Mouse (Mus musculus): ENCODE data around the gene Kcnj3. TPM values are rescaled to one million over a fixed set of nuclear protein-coding genes. Genes with fewer than 3 reads are reported as not detected.
A peak's percentile ranks its signal among the peaks of the same experiment; 100 is the strongest.

The Kcnj3 gene
- polyA plus RNA-seq (2015; fragmentation: Nextera tagmentation; extraction: Ambion mirVana) = 5.6 and 5.8 TPM in 2 replicates

GRCm38 (mm10) chr2:55435721-55436260 lies at the start of gene Kcnj3:
TSS of gene Kcnj3 (plus strand) at chr2:55435970.
- no peaks in the 10 kb centered on the region for H3K9me3 ChIP-seq (replicated peaks)
- ATAC-seq (replicated peaks; ENCODE audit: insufficient number of reproducible peaks, insufficient read depth, low FRiP score, low read depth) = peak; percentile 51; the same call in 1 of the 2 replicates
- peaks cover 26% of the 10 kb centered on the region for H3K4me1 ChIP-seq (replicated peaks)
- under 1% methylated on average over 20 of the region's 20 CpGs for WGBS
- H3K36me3 ChIP-seq = no peaks in the 10 kb centered on the region
- H3K9ac ChIP-seq = peak within 1 kb of the TSS; percentile 58
- H3K4me3 ChIP-seq = peak within 1 kb of the TSS; percentile 61
- H3K27me3 ChIP-seq = peaks cover 19% of the 10 kb centered on the region; the same call in 1 of the 2 replicates
- peak within 1 kb of the TSS; percentile 39 for H3K27ac ChIP-seq
- peak within 1 kb of the TSS; percentile 86 for H3K4me2 ChIP-seq

- no peak for ATAC-seq (replicated peaks; ENCODE audit: insufficient number of reproducible peaks, insufficient read depth, low FRiP score, low read depth)
- WGBS = 85% methylated on average over 3 of the region's 3 CpGs
- H3K27ac ChIP-seq = no peak overlapping the region
- H3K4me1 ChIP-seq (replicated peaks) = no peaks in the 10 kb centered on the region
- H3K4me2 ChIP-seq = no peak overlapping the region
- no peaks in the 10 kb centered on the region for H3K27me3 ChIP-seq
- no peak overlapping the region for H3K9ac ChIP-seq
- no peak overlapping the region for H3K4me3 ChIP-seq
- H3K36me3 ChIP-seq = no peaks in the 10 kb centered on the region
- H3K9me3 ChIP-seq (replicated peaks) = no peaks in the 10 kb centered on the region
Observed at GRCm38 (mm10) chr2:55390330-55390989, 45.3 kb upstream of the Kcnj3 start.

- no peak for ATAC-seq (replicated peaks; ENCODE audit: insufficient number of reproducible peaks, insufficient read depth, low FRiP score, low read depth)
- no peaks in the 10 kb centered on the region for H3K4me1 ChIP-seq (replicated peaks)
- H3K27me3 ChIP-seq = no peaks in the 10 kb centered on the region
- no peak overlapping the region for H3K4me2 ChIP-seq
- no peaks in the 10 kb centered on the region for H3K9me3 ChIP-seq (replicated peaks)
- 67% methylated on average over 1 of the region's 1 CpGs for WGBS
- no peak overlapping the region for H3K4me3 ChIP-seq
- H3K27ac ChIP-seq = no peak overlapping the region
- H3K36me3 ChIP-seq = no peaks in the 10 kb centered on the region
- no peak overlapping the region for H3K9ac ChIP-seq
Observed at GRCm38 (mm10) chr2:55405307-55405706, 30.5 kb upstream of the Kcnj3 start.

GRCm38 (mm10) chr2:55427633-55428032 lies 8.1 kb upstream of the Kcnj3 start:
- 62% methylated on average over 2 of the region's 2 CpGs for WGBS
- ATAC-seq (replicated peaks; ENCODE audit: insufficient number of reproducible peaks, insufficient read depth, low FRiP score, low read depth) = no peak
- peaks cover 5% of the 10 kb centered on the region; the same call in 1 of the 2 replicates for H3K4me1 ChIP-seq (replicated peaks)
- no peak overlapping the region for H3K4me3 ChIP-seq
- H3K36me3 ChIP-seq = no peaks in the 10 kb centered on the region
- no peak overlapping the region for H3K4me2 ChIP-seq
- no peak overlapping the region for H3K27ac ChIP-seq
- no peaks in the 10 kb centered on the region for H3K27me3 ChIP-seq
- H3K9ac ChIP-seq = no peak overlapping the region
- H3K9me3 ChIP-seq (replicated peaks) = no peaks in the 10 kb centered on the region

GRCm38 (mm10) chr2:55432104-55432503 lies 3.7 kb upstream of the Kcnj3 start:
- Histone ChIP-seq H3K27me3 (peaks cover 14% of the 10 kb centered on the region; the same call in 1 of the 2 replicates), H3K9me3 (replicated peaks) (no peaks in the 10 kb centered on the region), H3K4me1 (replicated peaks) (peaks cover 22% of the 10 kb centered on the region), H3K9ac (no peak overlapping the region), H3K4me2 (no peak overlapping the region), H3K36me3 (no peaks in the 10 kb centered on the region), H3K4me3 (no peak overlapping the region), H3K27ac (peak overlapping the region; percentile 68)
- peak; percentile 53; the same call in 1 of the 2 replicates for ATAC-seq (replicated peaks; ENCODE audit: insufficient number of reproducible peaks, insufficient read depth, low FRiP score, low read depth)
- 34% methylated on average over 4 of the region's 4 CpGs for WGBS

GRCm38 (mm10) chr2:55436261-55437006 lies 664 bp downstream of the Kcnj3 start:
- H3K4me2 ChIP-seq = peak overlapping the region; percentile 86
- under 1% methylated on average over 21 of the region's 21 CpGs for WGBS
- H3K9ac ChIP-seq = peak overlapping the region; percentile 58

GRCm38 (mm10) chr2:55437007-55437949 lies 1.5 kb downstream of the Kcnj3 start:
- Histone ChIP-seq H3K4me1 (replicated peaks) (peaks cover 23% of the 10 kb centered on the region), H3K4me3 (peak overlapping the region; percentile 61), H3K27me3 (peaks cover 19% of the 10 kb centered on the region; the same call in 1 of the 2 replicates), H3K27ac (0 out of 2 replicates have a peak overlapping the region, but pooled peaks have one; percentile 39), H3K36me3 (no peaks in the 10 kb centered on the region), H3K4me2 (peak overlapping the region; percentile 86), H3K9ac (peak overlapping the region; percentile 58), H3K9me3 (replicated peaks) (no peaks in the 10 kb centered on the region)
- 0 out of 2 replicates have a peak, but pooled peaks have one; percentile 5 for ATAC-seq (replicated peaks; ENCODE audit: insufficient number of reproducible peaks, insufficient read depth, low FRiP score, low read depth)
- 2% methylated on average over 51 of the region's 51 CpGs for WGBS

More at GRCm38 (mm10) chr2:55436261-55437006, 664 bp downstream of the Kcnj3 start:
- Histone ChIP-seq H3K4me3 (peak overlapping the region; percentile 61), H3K9me3 (replicated peaks) (no peaks in the 10 kb centered on the region), H3K27ac (peak overlapping the region; percentile 39), H3K4me1 (replicated peaks) (peaks cover 26% of the 10 kb centered on the region), H3K36me3 (no peaks in the 10 kb centered on the region), H3K27me3 (peaks cover 19% of the 10 kb centered on the region; the same call in 1 of the 2 replicates)
- ATAC-seq (replicated peaks; ENCODE audit: insufficient number of reproducible peaks, insufficient read depth, low FRiP score, low read depth) = peak; percentile 61

GRCm38 (mm10) chr2:55437977-55438376 lies 2.2 kb downstream of the Kcnj3 start:
- Histone ChIP-seq H3K27me3 (peaks cover 19% of the 10 kb centered on the region; the same call in 1 of the 2 replicates), H3K36me3 (no peaks in the 10 kb centered on the region), H3K4me1 (replicated peaks) (peaks cover 21% of the 10 kb centered on the region), H3K4me3 (peak overlapping the region; percentile 61), H3K9me3 (replicated peaks) (no peaks in the 10 kb centered on the region), H3K9ac (no peak overlapping the region; the same call in 1 of the 2 replicates), H3K4me2 (peak overlapping the region; percentile 86), H3K27ac (no peak overlapping the region)
- no peak for ATAC-seq (replicated peaks; ENCODE audit: insufficient number of reproducible peaks, insufficient read depth, low FRiP score, low read depth)
- 6% methylated on average over 1 of the region's 1 CpGs for WGBS

- 0 out of 2 replicates have a peak overlapping the region, but pooled peaks have one; percentile 15 for H3K4me2 ChIP-seq
Observed at GRCm38 (mm10) chr2:55439211-55439610, 3.4 kb downstream of the Kcnj3 start.

GRCm38 (mm10) chr2:55442006-55442405 lies 6.2 kb downstream of the Kcnj3 start:
- H3K9ac ChIP-seq = no peak overlapping the region
- no peak overlapping the region for H3K4me2 ChIP-seq
- H3K27ac ChIP-seq = no peak overlapping the region
- no peaks in the 10 kb centered on the region for H3K9me3 ChIP-seq (replicated peaks)
- ATAC-seq (replicated peaks; ENCODE audit: insufficient number of reproducible peaks, insufficient read depth, low FRiP score, low read depth) = no peak
- peaks cover 5% of the 10 kb centered on the region; the same call in 1 of the 2 replicates for H3K27me3 ChIP-seq
- 79% methylated on average over 2 of the region's 2 CpGs for WGBS
- peaks cover 4% of the 10 kb centered on the region for H3K4me1 ChIP-seq (replicated peaks)
- no peaks in the 10 kb centered on the region for H3K36me3 ChIP-seq
- no peak overlapping the region for H3K4me3 ChIP-seq

More at GRCm38 (mm10) chr2:55439211-55439610, 3.4 kb downstream of the Kcnj3 start:
- no peak overlapping the region for H3K27ac ChIP-seq
- no peak for ATAC-seq (replicated peaks; ENCODE audit: insufficient number of reproducible peaks, insufficient read depth, low FRiP score, low read depth)
- peaks cover 19% of the 10 kb centered on the region; the same call in 1 of the 2 replicates for H3K27me3 ChIP-seq
- peaks cover 21% of the 10 kb centered on the region for H3K4me1 ChIP-seq (replicated peaks)
- no peaks in the 10 kb centered on the region for H3K9me3 ChIP-seq (replicated peaks)
- no peaks in the 10 kb centered on the region for H3K36me3 ChIP-seq
- H3K9ac ChIP-seq = no peak overlapping the region
- no peak overlapping the region for H3K4me3 ChIP-seq

All from heart, embryonic 15.5 days (tissue).